Mouse (Mus musculus) mature B cell (primary cell): ENCODE data around the gene Gemin4.

Experiments
- in situ Hi-C: fragments of 300-500 bp; cut with MboI; formaldehyde crosslinking; loops from 2 replicates; pipeline ENCODE4 v1.14.3; 2019

The Gemin4 gene

GRCm38 (mm10) chr11:76217390-76217800 is at the start of gene Gemin4, which contains the start of gene Dbil5:
Gene Gemin4 (minus strand): TSS chr11:76217664.
Gene Dbil5 (plus strand): TSS chr11:76217608.
- in situ Hi-C loops, result no loop called here

- in situ Hi-C loops, result no loop called here
Observed at GRCm38 (mm10) chr11:76262611-76263351, 45.3 kb upstream of the Gemin4 start.

- in situ Hi-C loops, result no loop called here
Observed at GRCm38 (mm10) chr11:76261224-76261623, 43.8 kb upstream of the Gemin4 start.

GRCm38 (mm10) chr11:76260208-76261050 is 43.0 kb upstream of the Gemin4 start:
- in situ Hi-C loops, result no loop called here

GRCm38 (mm10) chr11:76258511-76258910 is 41.0 kb upstream of the Gemin4 start:
- in situ Hi-C loops, result loop anchor here (5.0 kb wide), 1 partner anchor 149 kb away; the partner anchor contains the start of gene Timm22

GRCm38 (mm10) chr11:76257386-76257785 is 39.9 kb upstream of the Gemin4 start:
- in situ Hi-C loops, result loop anchor here (5.0 kb wide), 1 partner anchor 150 kb away; the partner anchor contains the start of gene Timm22

GRCm38 (mm10) chr11:76256129-76256528 is 38.7 kb upstream of the Gemin4 start:
- in situ Hi-C loops, result loop anchor here (5.0 kb wide), 1 partner anchor 151 kb away; the partner anchor contains the start of gene Timm22

GRCm38 (mm10) chr11:76255431-76256001 is 38.1 kb upstream of the Gemin4 start:
- in situ Hi-C loops, result loop anchor here (5.0 kb wide), 1 partner anchor 152 kb away; the partner anchor contains the start of gene Timm22

GRCm38 (mm10) chr11:76253918-76254264 is 36.4 kb upstream of the Gemin4 start:
- in situ Hi-C loops, result no loop called here

GRCm38 (mm10) chr11:76253145-76253917 is 35.9 kb upstream of the Gemin4 start:
- in situ Hi-C loops, result no loop called here

GRCm38 (mm10) chr11:76252036-76252435 is 34.6 kb upstream of the Gemin4 start:
- in situ Hi-C loops, result no loop called here

GRCm38 (mm10) chr11:76247239-76247638 is 29.8 kb upstream of the Gemin4 start:
- in situ Hi-C loops, result no loop called here

GRCm38 (mm10) chr11:76246439-76246838 is 29.0 kb upstream of the Gemin4 start:
- in situ Hi-C loops, result no loop called here

- in situ Hi-C loops, result no loop called here
Observed at GRCm38 (mm10) chr11:76243811-76244546, 26.5 kb upstream of the Gemin4 start.

- in situ Hi-C loops, result no loop called here
Observed at GRCm38 (mm10) chr11:76242901-76243810, 25.7 kb upstream of the Gemin4 start, which contains the start of the genes Mrm3 and Glod4. Gene Mrm3 (plus strand): TSS chr11:76243715. Gene Glod4 (minus strand): TSS chr11:76243725.

GRCm38 (mm10) chr11:76239750-76240149 is 22.3 kb upstream of the Gemin4 start:
- in situ Hi-C loops, result no loop called here

GRCm38 (mm10) chr11:76236136-76236535 is 18.7 kb upstream of the Gemin4 start:
- in situ Hi-C loops, result no loop called here

GRCm38 (mm10) chr11:76225051-76225450 is 7.6 kb upstream of the Gemin4 start:
- in situ Hi-C loops, result no loop called here

GRCm38 (mm10) chr11:76224631-76225030 is 7.2 kb upstream of the Gemin4 start:
- in situ Hi-C loops, result no loop called here
